34 mouse cellular contexts compared by ENCODE assay signal in genomic region chr4:120461741-120462140, GRCm38 (mm10).
"Had no signal": no experiment of that assay in that cellular context is flagged by ENCODE, and none has a peak within 500 bp of the region (broad histone marks: within the 10 kb centered on the region; RNA-seq: fewer than 3 reads in every experiment).

No protein-coding gene starts in this region.

- ATAC-seq: hindbrain, embryonic 16.5 days; hindbrain, postnatal 0 days; inflammation-experienced regulatory T-cells, adult 6 months; intestine, embryonic 15.5 days; intestine, embryonic 16.5 days; intestine, postnatal 0 days had no signal

- H3K27ac ChIP-seq: heart, embryonic 15.5 days; hindbrain, embryonic 10.5 days; hindbrain, embryonic 12.5 days; hindbrain, embryonic 13.5 days; hindbrain, embryonic 14.5 days; hindbrain, embryonic 15.5 days; hindbrain, postnatal 0 days; intestine, embryonic 15.5 days; kidney, embryonic 15.5 days; kidney, postnatal 0 days; layer of hippocampus, adult 2 months; left cerebral cortex, adult 2 months had no signal

- H3K4me1 ChIP-seq: hindbrain, embryonic 10.5 days; hindbrain, embryonic 12.5 days; hindbrain, embryonic 13.5 days; hindbrain, embryonic 15.5 days; intestine, embryonic 15.5 days; kidney, embryonic 15.5 days had no signal

- H3K27me3 ChIP-seq: heart, embryonic 12.5 days; heart, embryonic 13.5 days; heart, embryonic 15.5 days; hindbrain, embryonic 12.5 days; hindbrain, embryonic 13.5 days; hindbrain, embryonic 15.5 days; intestine, embryonic 15.5 days; kidney, embryonic 15.5 days had no signal

- H3K9ac ChIP-seq: heart, embryonic 12.5 days; heart, embryonic 13.5 days; heart, embryonic 15.5 days; hindbrain, embryonic 12.5 days; hindbrain, embryonic 13.5 days; hindbrain, embryonic 14.5 days; hindbrain, embryonic 15.5 days; intestine, embryonic 15.5 days; kidney, embryonic 15.5 days had no signal

- H3K36me3 ChIP-seq: heart, embryonic 15.5 days; hindbrain, embryonic 12.5 days; intestine, embryonic 15.5 days had no signal

- H3K4me3 ChIP-seq: heart, embryonic 12.5 days; heart, embryonic 13.5 days; heart, embryonic 15.5 days; hindbrain, embryonic 10.5 days; hindbrain, embryonic 12.5 days; hindbrain, embryonic 13.5 days; hindbrain, embryonic 15.5 days; intestine, embryonic 15.5 days; kidney, embryonic 15.5 days; layer of hippocampus, adult 2 months; left cerebral cortex, adult 2 months had no signal

- DNase-seq: heart, postnatal 10 days; heart, postnatal 14 days; heart, postnatal 36 days; heart, postnatal 4 days; kidney, adult 11 months; kidney, adult 18-20 months; kidney, adult 2 months; kidney, adult 8-10 months; kidney, adult 9 months; kidney, postnatal 10 days; kidney, postnatal 14 days; kidney, postnatal 25 days; kidney, postnatal 36 days; kidney, postnatal 4 days; layer of hippocampus, adult 9-11 months; layer of hippocampus, postnatal 36 days had no signal
